Mouse (Mus musculus) frontal cortex, adult 2 months (tissue): ENCODE measurements around the gene Sept9. TPM values are rescaled to one million over a fixed set of nuclear protein-coding genes. Genes with fewer than 3 reads are reported as not detected.

Source experiments
- DNase-seq, 2 experiments: peaks; one replicate each; pipeline ENCODE4 v3.0.0; 2022; ENCODE audit warnings: low spot score in 1 of 2; ENCODE audit errors: extremely low spot score in 1 of 2
- polyA plus RNA-seq: library from polyadenylated mRNA; depleted of rRNA; stranded (reverse); fragments of >200 nt; gene quantifications from 2 replicates; pipeline ENCODE4 v1.2.3, GENCODE M21; 2012

Gene Sept9
- polyA plus RNA-seq, 1 experiment: 33.4 TPM

- DNase-seq: no peak
These were observed 24.0 kb upstream of the Sept9 start for GRCm38 (mm10) chr11:117175472-117175871.

GRCm38 (mm10) chr11:117176304-117176703, 23.2 kb upstream of the Sept9 start:
- no peak for DNase-seq

- no peak for DNase-seq
These were observed 22.6 kb upstream of the Sept9 start for GRCm38 (mm10) chr11:117176900-117177299.

- peak; percentile 75 to 96 for DNase-seq
These were observed 22.0 kb upstream of the Sept9 start for GRCm38 (mm10) chr11:117177303-117177979.

GRCm38 (mm10) chr11:117179902-117180301, 19.6 kb upstream of the Sept9 start:
- no peak for DNase-seq

GRCm38 (mm10) chr11:117182808-117183207, 16.7 kb upstream of the Sept9 start:
- DNase-seq: no peak

GRCm38 (mm10) chr11:117183299-117183698, 16.2 kb upstream of the Sept9 start:
- DNase-seq: no peak

- DNase-seq: no peak
These were observed 15.6 kb upstream of the Sept9 start for GRCm38 (mm10) chr11:117183841-117184240.

- DNase-seq: no peak
These were observed 14.2 kb upstream of the Sept9 start for GRCm38 (mm10) chr11:117185076-117185933.

GRCm38 (mm10) chr11:117191524-117191923, 7.9 kb upstream of the Sept9 start:
- no peak for DNase-seq

GRCm38 (mm10) chr11:117194475-117194937, 5.0 kb upstream of the Sept9 start:
- no peak for DNase-seq

GRCm38 (mm10) chr11:117195616-117196015, 3.8 kb upstream of the Sept9 start:
- DNase-seq: no peak

- no peak for DNase-seq
These were observed 2.8 kb upstream of the Sept9 start for GRCm38 (mm10) chr11:117196681-117197080.

- DNase-seq: no peak
These were observed 1.3 kb upstream of the Sept9 start for GRCm38 (mm10) chr11:117198122-117198521.

GRCm38 (mm10) chr11:117201846-117202245, 2.4 kb downstream of the Sept9 start:
- no peak for DNase-seq

GRCm38 (mm10) chr11:117204606-117205005, 5.1 kb downstream of the Sept9 start:
- no peak for DNase-seq

GRCm38 (mm10) chr11:117205042-117205441, 5.6 kb downstream of the Sept9 start:
- no peak for DNase-seq

- DNase-seq: no peak
These were observed 6.0 kb downstream of the Sept9 start for GRCm38 (mm10) chr11:117205447-117205846.

GRCm38 (mm10) chr11:117207436-117207835, 8.0 kb downstream of the Sept9 start:
- no peak for DNase-seq

- DNase-seq: peak in 1 of 2 experiments; percentile 57
These were observed 8.8 kb downstream of the Sept9 start for GRCm38 (mm10) chr11:117208151-117208673.

GRCm38 (mm10) chr11:117216713-117217112, 17.3 kb downstream of the Sept9 start:
- no peak for DNase-seq
